Mouse (Mus musculus) heart, embryonic 11.5 days (tissue): Measurements from ENCODE around the gene Mgrn1. TPM values are rescaled to one million over a fixed set of nuclear protein-coding genes. Genes with fewer than 3 reads are reported as not detected.

Source experiments
- ATAC-seq: fragments of 200-750 bp; cut with Nextera tagmentation; replicated peaks from 2 replicates; pipeline ENCODE4 v1.8.0; 2017; ENCODE audit warnings: moderate library complexity; ENCODE audit not compliant: insufficient number of reproducible peaks, low FRiP score, low TSS enrichment
- H3K27ac ChIP-seq: fragments of 300-500 bp; sonication (generic); 2 replicates; pipeline ENCODE4 v1.5.1; 2014; ENCODE audit warnings: mild to moderate bottlenecking, low read depth, low read length
- H3K27me3 ChIP-seq: fragments of 300-500 bp; sonication (generic); 2 replicates; pipeline ENCODE4 v1.6.1; 2014; ENCODE audit warnings: mild to moderate bottlenecking, low read length, mixed read lengths; ENCODE audit not compliant: control insufficient read depth, insufficient read depth
- H3K36me3 ChIP-seq: fragments of 300-500 bp; sonication (generic); 2 replicates; pipeline ENCODE4 v1.6.1; 2014; ENCODE audit warnings: mild to moderate bottlenecking, low read length, moderate library complexity, mixed read lengths; ENCODE audit not compliant: control insufficient read depth, insufficient read depth
- H3K4me1 ChIP-seq: fragments of 300-500 bp; sonication (generic); 2 replicates; pipeline ENCODE4 v1.6.1; 2014; ENCODE audit warnings: low read length; ENCODE audit not compliant: control insufficient read depth, insufficient read depth
- H3K4me2 ChIP-seq: fragments of 300-500 bp; sonication (generic); 2 replicates; pipeline ENCODE4 v1.6.1; 2014; ENCODE audit warnings: mild to moderate bottlenecking, moderate library complexity
- H3K4me3 ChIP-seq: fragments of 300-500 bp; sonication (generic); 2 replicates; pipeline ENCODE4 v1.5.1; 2014; ENCODE audit warnings: low read depth, low read length
- H3K9ac ChIP-seq: fragments of 300-500 bp; sonication (generic); 2 replicates; pipeline ENCODE4 v1.6.1; 2014; ENCODE audit warnings: mild to moderate bottlenecking, low read depth, low read length, moderate library complexity
- H3K9me3 ChIP-seq: fragments of 300-500 bp; sonication (generic); replicated peaks from 2 replicates; pipeline ENCODE4 v1.6.1; 2016; ENCODE audit warnings: low read length; ENCODE audit not compliant: control insufficient read depth
- WGBS: fragments of 180-500 bp; shearing (Covaris S2); extraction: QIAGEN DNeasy Blood & Tissue Kit; methylation state at CpG from one replicate; pipeline ENCODE4 v1.1.7; 2014; ENCODE audit not compliant: insufficient replicate concordance; 5-methylcytosine and 5-hydroxymethylcytosine counted together
- polyA plus RNA-seq: library from polyadenylated mRNA; unstranded; fragments of >200 nt; fragmentation: Nextera tagmentation; extraction: Ambion mirVana; gene quantifications from 2 replicates; pipeline ENCODE4 v1.2.1, GENCODE M21; 2014

The Mgrn1 gene
- polyA plus RNA-seq, 1 experiment from 2014 or later, result 96.8 TPM

GRCm38 (mm10) chr16:4964731-4965391 is 78.8 kb downstream of the Mgrn1 start:
- 0 out of 2 replicates have a peak, but pooled peaks have one; percentile 1 for ATAC-seq
- Histone ChIP-seq H3K9ac (peak overlapping the region; percentile 88), H3K4me2 (peak overlapping the region; percentile 93), H3K36me3 (peaks cover under 1% of the 10 kb centered on the region; the same call in 1 of the 2 replicates), H3K27ac (peak overlapping the region; percentile 74), H3K9me3 (no peaks in the 10 kb centered on the region), H3K27me3 (no peaks in the 10 kb centered on the region), H3K4me3 (peak overlapping the region; percentile 96), H3K4me1 (peaks cover 6% of the 10 kb centered on the region)
- 22% methylated on average over 13 of the region's 13 CpGs for WGBS

- Histone ChIP-seq H3K4me2 (no peak overlapping the region; the same call in 1 of the 2 replicates), H3K9me3 (no peaks in the 10 kb centered on the region), H3K36me3 (no peaks in the 10 kb centered on the region), H3K27ac (no peak overlapping the region), H3K4me3 (no peak overlapping the region), H3K9ac (no peak overlapping the region), H3K27me3 (no peaks in the 10 kb centered on the region), H3K4me1 (peaks cover 6% of the 10 kb centered on the region)
- 81% methylated on average over 8 of the region's 8 CpGs for WGBS
- ATAC-seq, result no peak
Observed at GRCm38 (mm10) chr16:4965392-4966129, 79.5 kb downstream of the Mgrn1 start.

GRCm38 (mm10) chr16:4968426-4968825 is 82.4 kb downstream of the Mgrn1 start:
- no peak overlapping the region for H3K27ac ChIP-seq
- H3K36me3 ChIP-seq, result no peaks in the 10 kb centered on the region
- H3K9me3 ChIP-seq, result no peaks in the 10 kb centered on the region
- no peak overlapping the region for H3K4me3 ChIP-seq
- WGBS, result 82% methylated on average over 3 of the region's 3 CpGs
- no peak for ATAC-seq
- H3K4me1 ChIP-seq, result peaks cover 3% of the 10 kb centered on the region; the same call in 1 of the 2 replicates
- no peak overlapping the region for H3K9ac ChIP-seq
- no peaks in the 10 kb centered on the region for H3K27me3 ChIP-seq
- H3K4me2 ChIP-seq, result no peak overlapping the region

DNA sequence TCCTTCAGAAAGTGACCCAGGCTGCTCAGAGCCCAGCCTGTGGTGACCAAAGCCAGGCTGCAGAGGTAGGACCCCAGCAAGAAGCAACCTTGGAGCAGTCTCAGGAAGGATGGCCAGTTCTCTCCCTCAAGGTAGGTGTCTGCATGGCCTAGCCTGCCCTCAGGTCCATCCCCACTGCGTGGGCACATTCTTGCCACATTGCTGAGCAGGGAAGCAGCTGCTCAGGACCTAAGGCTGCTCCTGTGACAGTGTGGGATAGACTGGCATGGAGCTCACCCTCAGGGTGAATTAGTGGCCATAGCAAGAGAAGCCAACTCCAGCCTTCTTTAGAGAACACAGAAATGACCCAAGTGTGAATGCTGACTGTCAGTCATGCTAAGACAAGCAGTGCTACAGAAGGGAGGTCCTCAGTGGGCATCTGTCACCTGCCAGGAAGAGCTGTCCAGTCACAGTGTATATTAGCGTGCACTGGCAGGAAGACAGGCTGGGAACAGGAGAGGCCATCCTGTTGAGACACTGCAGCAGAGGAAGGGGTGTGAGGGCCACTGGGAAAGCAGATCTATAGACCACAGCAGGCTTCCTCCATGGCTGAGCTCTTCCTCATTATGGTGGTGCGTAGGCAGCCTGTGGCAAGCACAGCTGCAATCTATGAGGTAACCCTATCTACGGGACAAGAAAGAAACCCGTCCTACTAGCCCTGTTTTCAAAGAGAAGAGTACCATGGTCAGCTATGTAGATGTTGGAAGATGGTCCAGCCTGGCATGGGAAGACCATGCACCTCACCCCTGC is 83.2 kb downstream of the Mgrn1 start:
- Histone ChIP-seq H3K27ac (no peak overlapping the region), H3K9ac (no peak overlapping the region), H3K36me3 (no peaks in the 10 kb centered on the region), H3K9me3 (no peaks in the 10 kb centered on the region), H3K4me2 (no peak overlapping the region), H3K27me3 (no peaks in the 10 kb centered on the region), H3K4me1 (0 out of 2 replicates have a peak, but pooled peaks cover 2% of the 10 kb centered on the region), H3K4me3 (no peak overlapping the region)
- ATAC-seq, result no peak
- 74% methylated on average over 5 of the region's 5 CpGs for WGBS

DNA sequence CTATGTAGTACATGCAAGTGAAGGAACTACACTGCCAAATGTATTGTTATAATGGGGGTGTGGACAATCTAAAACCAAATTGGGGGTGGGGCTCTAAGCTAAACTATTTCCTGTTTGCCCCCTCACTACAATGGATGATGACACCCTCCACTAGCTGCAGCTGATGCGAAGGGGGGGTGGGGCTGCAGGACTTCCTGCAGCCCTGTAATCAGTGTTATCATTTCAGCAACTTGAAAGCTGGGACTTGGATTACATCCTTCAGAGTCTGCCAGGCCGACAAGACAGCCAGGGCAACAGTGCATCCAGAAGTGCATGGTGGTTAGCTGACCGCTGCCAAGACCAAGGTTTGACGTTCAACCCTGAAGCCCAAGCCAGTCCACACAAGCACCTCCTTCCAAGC is 85.6 kb downstream of the Mgrn1 start:
- Histone ChIP-seq H3K27ac (no peak overlapping the region), H3K4me1 (no peaks in the 10 kb centered on the region), H3K4me3 (no peak overlapping the region), H3K27me3 (no peaks in the 10 kb centered on the region), H3K9me3 (no peaks in the 10 kb centered on the region), H3K36me3 (no peaks in the 10 kb centered on the region), H3K4me2 (no peak overlapping the region), H3K9ac (no peak overlapping the region)
- 45% methylated on average over 4 of the region's 4 CpGs for WGBS
- ATAC-seq, result no peak

DNA sequence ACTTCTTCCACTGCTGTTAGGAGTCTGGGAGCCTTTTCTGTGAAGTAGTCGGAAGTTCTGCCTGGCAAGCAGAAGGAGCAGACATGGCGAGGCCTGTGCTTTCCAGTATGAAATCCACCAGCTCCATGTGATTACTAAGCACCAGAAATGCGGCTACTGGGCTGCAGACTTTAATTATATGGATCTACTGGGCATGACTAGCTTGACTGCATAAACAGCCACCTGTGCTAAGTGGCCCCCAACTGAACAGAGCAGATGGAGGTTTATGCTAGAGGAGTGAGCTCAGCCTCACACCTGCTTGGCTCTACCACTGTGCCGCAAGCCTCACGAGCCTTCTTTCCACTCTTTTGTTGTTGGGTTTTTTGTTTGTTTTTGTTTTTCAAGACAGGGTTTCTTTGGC is 88.5 kb downstream of the Mgrn1 start:
- no peak overlapping the region for H3K9ac ChIP-seq
- H3K4me1 ChIP-seq, result peaks cover 10% of the 10 kb centered on the region
- no peaks in the 10 kb centered on the region for H3K27me3 ChIP-seq
- no peak overlapping the region for H3K4me3 ChIP-seq
- WGBS, result 79% methylated on average over 5 of the region's 5 CpGs
- H3K9me3 ChIP-seq, result no peaks in the 10 kb centered on the region
- no peak overlapping the region for H3K4me2 ChIP-seq
- ATAC-seq, result no peak
- H3K27ac ChIP-seq, result no peak overlapping the region
- H3K36me3 ChIP-seq, result no peaks in the 10 kb centered on the region

DNA sequence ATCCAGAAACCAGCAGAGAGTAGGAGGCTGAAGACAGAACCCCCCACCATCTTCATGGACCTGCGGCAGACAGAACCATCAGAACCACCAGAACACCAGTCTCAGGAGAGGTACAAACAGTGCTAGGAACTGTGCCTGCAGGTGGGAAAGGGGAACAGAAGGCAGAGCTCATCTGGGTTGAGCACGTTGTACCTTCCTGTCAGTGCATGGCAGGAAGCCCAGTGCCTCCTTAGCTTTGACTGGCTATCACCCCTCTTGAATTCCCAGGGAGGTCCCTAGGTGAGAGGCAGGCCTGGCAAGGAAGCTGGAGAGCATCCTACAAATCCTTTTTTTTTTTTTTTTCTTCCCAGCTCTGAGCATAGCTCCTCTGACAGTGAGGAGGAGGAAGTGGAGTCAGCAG is 90.1 kb downstream of the Mgrn1 start:
- 68% methylated on average over 2 of the region's 2 CpGs for WGBS
- Histone ChIP-seq H3K9ac (no peak overlapping the region), H3K27me3 (no peaks in the 10 kb centered on the region), H3K4me2 (no peak overlapping the region), H3K4me1 (peaks cover 10% of the 10 kb centered on the region), H3K36me3 (no peaks in the 10 kb centered on the region), H3K9me3 (no peaks in the 10 kb centered on the region), H3K4me3 (no peak overlapping the region), H3K27ac (no peak overlapping the region)
- ATAC-seq, result no peak

DNA sequence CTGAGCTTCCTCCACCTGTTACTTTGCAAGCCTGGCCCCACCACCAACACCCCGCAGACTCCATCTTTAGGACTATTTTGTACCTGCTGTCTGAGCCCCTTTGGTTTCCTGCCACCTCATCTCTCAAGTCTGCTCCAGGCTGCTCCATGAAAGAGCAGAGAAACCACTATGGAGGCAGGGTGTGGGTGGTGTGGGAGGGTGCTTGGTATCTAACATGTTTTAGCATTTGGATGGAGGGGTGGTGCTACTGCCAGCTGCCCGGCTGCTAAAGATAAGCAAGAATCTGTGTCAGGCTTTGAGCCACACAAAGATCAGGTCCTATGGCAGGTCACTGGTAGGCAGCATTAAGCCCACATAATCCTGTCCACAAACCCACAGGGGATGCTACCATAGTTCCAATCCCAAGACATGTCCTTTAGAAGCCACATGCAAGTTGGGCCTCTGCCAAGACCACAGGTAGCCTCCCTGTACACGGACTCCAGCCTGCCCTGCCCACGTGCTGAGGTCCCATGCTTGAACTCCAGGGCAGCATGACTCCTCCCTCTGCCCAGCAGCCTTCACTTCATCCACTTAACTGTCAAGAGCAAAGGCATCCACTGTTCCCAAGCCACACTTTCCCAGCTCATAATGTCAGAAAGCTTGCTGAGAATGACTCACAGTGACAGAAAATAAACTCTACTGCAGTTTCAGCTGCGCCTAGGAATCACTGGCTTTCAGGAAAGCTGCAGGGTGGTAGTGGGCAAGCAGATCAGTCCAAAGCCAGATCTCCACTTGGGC is 92.4 kb downstream of the Mgrn1 start:
- H3K4me2 ChIP-seq, result no peak overlapping the region
- 0 out of 2 replicates have a peak, but pooled peaks have one; percentile 56 for ATAC-seq
- no peak overlapping the region for H3K4me3 ChIP-seq
- no peaks in the 10 kb centered on the region for H3K9me3 ChIP-seq
- H3K27ac ChIP-seq, result peak overlapping the region; percentile 60; the same call in 1 of the 2 replicates
- no peak overlapping the region for H3K9ac ChIP-seq
- no peaks in the 10 kb centered on the region for H3K27me3 ChIP-seq
- H3K4me1 ChIP-seq, result peaks cover 10% of the 10 kb centered on the region
- H3K36me3 ChIP-seq, result no peaks in the 10 kb centered on the region
- WGBS, result 34% methylated on average over 5 of the region's 5 CpGs
